Mouse (Mus musculus): ENCODE results near the gene Fyco1. TPM values are rescaled to one million over a fixed set of nuclear protein-coding genes. Genes with fewer than 3 reads are reported as not detected.
A peak's percentile ranks its signal among the peaks of the same experiment; 100 is the strongest.

Fyco1 gene
- polyA plus RNA-seq, 1 experiment from 2014 or later = 15.6 TPM

GRCm38 (mm10) chr9:123849976-123850695, 1.6 kb downstream of the Fyco1 start:
- no peaks in the 10 kb centered on the region for H3K27me3 ChIP-seq
- H3K4me1 ChIP-seq = peaks cover 13% of the 10 kb centered on the region
- no peak overlapping the region for H3K9ac ChIP-seq
- 24% methylated on average over 2 of the region's 2 CpGs for WGBS
- no peaks in the 10 kb centered on the region for H3K36me3 ChIP-seq
- peak overlapping the region; percentile 98; the same call in 1 of the 2 replicates for H3K27ac ChIP-seq
- peak overlapping the region; percentile 70; the same call in 1 of the 2 replicates for H3K4me2 ChIP-seq
- no peak for ATAC-seq (ENCODE audit: borderline replicate concordance, extremely low read depth, low FRiP score, low TSS enrichment)
- peak overlapping the region; percentile 87; the same call in 1 of the 2 replicates for H3K4me3 ChIP-seq
- no peaks in the 10 kb centered on the region for H3K9me3 ChIP-seq

GRCm38 (mm10) chr9:123846490-123846889, 5.2 kb downstream of the Fyco1 start:
- 68% methylated on average over 1 of the region's 1 CpGs for WGBS
- no peak overlapping the region for H3K27ac ChIP-seq
- ATAC-seq (ENCODE audit: borderline replicate concordance, extremely low read depth, low FRiP score, low TSS enrichment) = no peak

GRCm38 (mm10) chr9:123845120-123845519, 6.6 kb downstream of the Fyco1 start:
- ATAC-seq (ENCODE audit: borderline replicate concordance, extremely low read depth, low FRiP score, low TSS enrichment) = 0 out of 2 replicates have a peak, but pooled peaks have one; percentile 31
- H3K9me3 ChIP-seq = no peaks in the 10 kb centered on the region
- H3K27ac ChIP-seq = no peak overlapping the region
- H3K36me3 ChIP-seq = 0 out of 2 replicates have a peak, but pooled peaks cover 4% of the 10 kb centered on the region
- peaks cover 3% of the 10 kb centered on the region for H3K4me1 ChIP-seq
- H3K4me3 ChIP-seq = no peak overlapping the region
- no peak overlapping the region for H3K4me2 ChIP-seq
- H3K27me3 ChIP-seq = no peaks in the 10 kb centered on the region
- H3K9ac ChIP-seq = no peak overlapping the region
- 47% methylated on average over 3 of the region's 3 CpGs for WGBS

More at GRCm38 (mm10) chr9:123846490-123846889, 5.2 kb downstream of the Fyco1 start:
- no peak overlapping the region for H3K4me2 ChIP-seq
- no peaks in the 10 kb centered on the region for H3K27me3 ChIP-seq
- peaks cover 10% of the 10 kb centered on the region for H3K4me1 ChIP-seq
- H3K9me3 ChIP-seq = no peaks in the 10 kb centered on the region
- H3K4me3 ChIP-seq = no peak overlapping the region
- no peak overlapping the region for H3K9ac ChIP-seq
- H3K36me3 ChIP-seq = no peaks in the 10 kb centered on the region

- 76% methylated on average over 3 of the region's 3 CpGs for WGBS
- H3K4me3 ChIP-seq = no peak overlapping the region
- H3K9ac ChIP-seq = no peak overlapping the region
- H3K27ac ChIP-seq = no peak overlapping the region
- H3K4me2 ChIP-seq = no peak overlapping the region
- no peak for ATAC-seq (ENCODE audit: borderline replicate concordance, extremely low read depth, low FRiP score, low TSS enrichment)
- H3K36me3 ChIP-seq = 0 out of 2 replicates have a peak, but pooled peaks cover 8% of the 10 kb centered on the region
- H3K4me1 ChIP-seq = no peaks in the 10 kb centered on the region
- no peaks in the 10 kb centered on the region for H3K9me3 ChIP-seq
- H3K27me3 ChIP-seq = no peaks in the 10 kb centered on the region
These were observed 7.2 kb downstream of the Fyco1 start for GRCm38 (mm10) chr9:123844468-123844867.

- H3K27me3 ChIP-seq = no peaks in the 10 kb centered on the region
- H3K36me3 ChIP-seq = peaks cover 34% of the 10 kb centered on the region
- no peak overlapping the region for H3K4me3 ChIP-seq
- no peak overlapping the region for H3K9ac ChIP-seq
- no peak for ATAC-seq (ENCODE audit: borderline replicate concordance, extremely low read depth, low FRiP score, low TSS enrichment)
- no peak overlapping the region for H3K4me2 ChIP-seq
- no peak overlapping the region for H3K27ac ChIP-seq
- no peaks in the 10 kb centered on the region for H3K9me3 ChIP-seq
- WGBS = 87% methylated on average over 6 of the region's 6 CpGs
- no peaks in the 10 kb centered on the region for H3K4me1 ChIP-seq
These were observed 11.5 kb downstream of the Fyco1 start for GRCm38 (mm10) chr9:123840243-123840642.

- Histone ChIP-seq H3K9ac (no peak overlapping the region), H3K9me3 (no peaks in the 10 kb centered on the region), H3K4me1 (no peaks in the 10 kb centered on the region), H3K27me3 (no peaks in the 10 kb centered on the region), H3K4me3 (no peak overlapping the region), H3K27ac (no peak overlapping the region), H3K4me2 (no peak overlapping the region), H3K36me3 (peaks cover 46% of the 10 kb centered on the region)
- ATAC-seq (ENCODE audit: borderline replicate concordance, extremely low read depth, low FRiP score, low TSS enrichment) = no peak
- WGBS = 84% methylated on average over 3 of the region's 3 CpGs
These were observed 15.8 kb downstream of the Fyco1 start for GRCm38 (mm10) chr9:123835851-123836250.

GRCm38 (mm10) chr9:123828916-123829315, 22.8 kb downstream of the Fyco1 start:
- 89% methylated on average over 4 of the region's 4 CpGs for WGBS
- Histone ChIP-seq H3K4me2 (no peak overlapping the region), H3K27ac (no peak overlapping the region), H3K27me3 (no peaks in the 10 kb centered on the region), H3K9me3 (no peaks in the 10 kb centered on the region), H3K9ac (no peak overlapping the region), H3K4me3 (no peak overlapping the region), H3K4me1 (no peaks in the 10 kb centered on the region), H3K36me3 (peaks cover 49% of the 10 kb centered on the region)
- no peak for ATAC-seq (ENCODE audit: borderline replicate concordance, extremely low read depth, low FRiP score, low TSS enrichment)

- Histone ChIP-seq H3K4me1 (no peaks in the 10 kb centered on the region), H3K9me3 (no peaks in the 10 kb centered on the region), H3K4me3 (no peak overlapping the region), H3K27ac (peak overlapping the region; percentile 66), H3K4me2 (no peak overlapping the region), H3K9ac (no peak overlapping the region), H3K27me3 (no peaks in the 10 kb centered on the region), H3K36me3 (peaks cover 57% of the 10 kb centered on the region)
- no peak; the same call in 1 of the 2 replicates for ATAC-seq (ENCODE audit: borderline replicate concordance, extremely low read depth, low FRiP score, low TSS enrichment)
- WGBS = 62% methylated on average over 3 of the region's 3 CpGs
These were observed 25.1 kb downstream of the Fyco1 start for GRCm38 (mm10) chr9:123826631-123827030.

- no peak for ATAC-seq (ENCODE audit: borderline replicate concordance, extremely low read depth, low FRiP score, low TSS enrichment)
- H3K27me3 ChIP-seq = no peaks in the 10 kb centered on the region
- no peak overlapping the region for H3K27ac ChIP-seq
- WGBS = 81% methylated on average over 2 of the region's 2 CpGs
- H3K4me2 ChIP-seq = no peak overlapping the region
- no peaks in the 10 kb centered on the region for H3K9me3 ChIP-seq
- H3K9ac ChIP-seq = no peak overlapping the region
- H3K36me3 ChIP-seq = peaks cover 45% of the 10 kb centered on the region
- no peaks in the 10 kb centered on the region for H3K4me1 ChIP-seq
- H3K4me3 ChIP-seq = no peak overlapping the region
These were observed 33.1 kb downstream of the Fyco1 start for GRCm38 (mm10) chr9:123818601-123819000.

GRCm38 (mm10) chr9:123815996-123816395, 35.7 kb downstream of the Fyco1 start:
- WGBS = 79% methylated on average over 1 of the region's 1 CpGs
- H3K36me3 ChIP-seq = peaks cover 36% of the 10 kb centered on the region
- no peaks in the 10 kb centered on the region for H3K27me3 ChIP-seq

GRCm38 (mm10) chr9:123815444-123815843, 36.3 kb downstream of the Fyco1 start:
- H3K27ac ChIP-seq = no peak overlapping the region
- no peak overlapping the region for H3K9ac ChIP-seq
- WGBS = 82% methylated on average over 3 of the region's 3 CpGs
- H3K4me1 ChIP-seq = no peaks in the 10 kb centered on the region
- ATAC-seq (ENCODE audit: borderline replicate concordance, extremely low read depth, low FRiP score, low TSS enrichment) = no peak
- no peak overlapping the region for H3K4me2 ChIP-seq
- no peaks in the 10 kb centered on the region for H3K27me3 ChIP-seq
- no peak overlapping the region for H3K4me3 ChIP-seq
- peaks cover 38% of the 10 kb centered on the region for H3K36me3 ChIP-seq
- no peaks in the 10 kb centered on the region for H3K9me3 ChIP-seq

More at GRCm38 (mm10) chr9:123815996-123816395, 35.7 kb downstream of the Fyco1 start:
- H3K9me3 ChIP-seq = no peaks in the 10 kb centered on the region
- H3K27ac ChIP-seq = no peak overlapping the region
- H3K4me3 ChIP-seq = no peak overlapping the region
- no peaks in the 10 kb centered on the region for H3K4me1 ChIP-seq
- ATAC-seq (ENCODE audit: borderline replicate concordance, extremely low read depth, low FRiP score, low TSS enrichment) = no peak
- H3K9ac ChIP-seq = no peak overlapping the region
- H3K4me2 ChIP-seq = no peak overlapping the region

GRCm38 (mm10) chr9:123814821-123815220, 36.9 kb downstream of the Fyco1 start:
- H3K9me3 ChIP-seq = no peaks in the 10 kb centered on the region
- no peak overlapping the region for H3K27ac ChIP-seq
- H3K4me3 ChIP-seq = no peak overlapping the region
- peaks cover 44% of the 10 kb centered on the region for H3K36me3 ChIP-seq
- ATAC-seq (ENCODE audit: borderline replicate concordance, extremely low read depth, low FRiP score, low TSS enrichment) = no peak
- no peak overlapping the region for H3K4me2 ChIP-seq
- H3K9ac ChIP-seq = no peak overlapping the region
- 77% methylated on average over 4 of the region's 4 CpGs for WGBS
- H3K4me1 ChIP-seq = no peaks in the 10 kb centered on the region
- H3K27me3 ChIP-seq = no peaks in the 10 kb centered on the region

Measured in lung, embryonic 15.5 days (tissue).